Mouse (Mus musculus): Measurements from ENCODE around the gene Wdr89.

DNA sequence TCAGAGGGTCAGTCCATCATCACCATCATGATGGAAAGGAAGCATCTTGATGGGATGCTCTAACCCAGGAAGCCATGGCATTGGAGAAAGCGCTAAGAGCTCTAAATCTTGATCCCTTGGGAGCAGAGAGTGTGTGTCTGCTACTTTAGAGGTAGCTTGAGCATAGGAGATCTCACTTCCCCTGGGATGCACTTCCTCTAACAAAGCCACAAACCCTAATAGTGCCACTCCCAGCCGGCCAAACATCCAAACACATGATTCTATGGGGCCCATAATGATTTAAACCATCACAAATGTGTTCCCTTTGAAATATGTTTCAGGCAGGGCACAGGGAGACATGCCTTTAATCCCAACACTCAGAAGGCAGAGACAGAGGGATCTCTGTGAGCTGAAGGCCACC lies 19.7 kb upstream of the Wdr89 start:
- no peak for TF ChIP-seq GATA1 (IDR thresholded peaks at IDR 0.05; ENCODE audit: borderline replicate concordance, low read length)
- TF ChIP-seq CTCF (IDR thresholded peaks at IDR 0.05; ENCODE audit: low read depth, low read length), result no peak
